Mouse (Mus musculus): ENCODE measurements around the gene Pld1. TPM values are rescaled to one million over a fixed set of nuclear protein-coding genes. Genes with fewer than 3 reads are reported as not detected.

The Pld1 gene
- polyA plus RNA-seq, 2 experiments, result 6.4 to 6.8 TPM

GRCm38 (mm10) chr3:27976931-27977544, 38.5 kb downstream of the Pld1 start:
- Histone ChIP-seq H3K4me2 (replicated peaks; ENCODE audit: low read depth, low read length, severe bottlenecking) (no peak overlapping the region), H3K9me3 (ENCODE audit: control insufficient read depth, low read length) (no peaks in the 10 kb centered on the region), H3K27me3 (ENCODE audit: control insufficient read depth, insufficient read depth, low read length) (no peaks in the 10 kb centered on the region), H3K36me3 (ENCODE audit: control insufficient read depth, insufficient read depth, low read length) (no peaks in the 10 kb centered on the region), H3K4me1 (ENCODE audit: control insufficient read depth, insufficient read depth, low read length) (no peaks in the 10 kb centered on the region), H3K27ac (replicated peaks; ENCODE audit: low read depth, low read length) (no peak overlapping the region), H3K9ac (ENCODE audit: low read depth, low read length, severe bottlenecking) (no peak overlapping the region), H3K4me3 (replicated peaks; ENCODE audit: low read length) (no peak overlapping the region)
- TF ChIP-seq POLR2A (IDR thresholded peaks at IDR 0.05; ENCODE audit: borderline replicate concordance, extremely low read depth, insufficient read depth, insufficient read length), result no peak
- no peak for DNase-seq (ENCODE audit: low spot score)
- ATAC-seq (ENCODE audit: low FRiP score, low read depth), result no peak
- 72% methylated on average over 10 of the region's 10 CpGs for WGBS

- H3K27ac ChIP-seq (replicated peaks; ENCODE audit: low read depth, low read length), result no peak overlapping the region
- H3K36me3 ChIP-seq (ENCODE audit: control insufficient read depth, insufficient read depth, low read length), result no peaks in the 10 kb centered on the region
- no peak overlapping the region for H3K4me3 ChIP-seq (replicated peaks; ENCODE audit: low read length)
- no peak for TF ChIP-seq POLR2A (IDR thresholded peaks at IDR 0.05; ENCODE audit: borderline replicate concordance, extremely low read depth, insufficient read depth, insufficient read length)
- WGBS, result 63% methylated on average over 9 of the region's 9 CpGs
- DNase-seq (ENCODE audit: low spot score) (no peak), ATAC-seq (ENCODE audit: low FRiP score, low read depth) (no peak)
- no peak overlapping the region for H3K9ac ChIP-seq (ENCODE audit: low read depth, low read length, severe bottlenecking)
- H3K9me3 ChIP-seq (ENCODE audit: control insufficient read depth, low read length), result no peaks in the 10 kb centered on the region
- no peak overlapping the region for H3K4me2 ChIP-seq (replicated peaks; ENCODE audit: low read depth, low read length, severe bottlenecking)
- H3K4me1 ChIP-seq (ENCODE audit: control insufficient read depth, insufficient read depth, low read length), result peaks cover 1% of the 10 kb centered on the region; the same call in 1 of the 2 replicates
- no peaks in the 10 kb centered on the region for H3K27me3 ChIP-seq (ENCODE audit: control insufficient read depth, insufficient read depth, low read length)
Measured at GRCm38 (mm10) chr3:27978030-27978723, 39.7 kb downstream of the Pld1 start.

GRCm38 (mm10) chr3:27981591-27981990, 43.1 kb downstream of the Pld1 start:
- ATAC-seq (ENCODE audit: low FRiP score, low read depth) (no peak), DNase-seq (ENCODE audit: low spot score) (no peak)
- no peak overlapping the region for H3K27ac ChIP-seq (replicated peaks; ENCODE audit: low read depth, low read length)
- H3K27me3 ChIP-seq (ENCODE audit: control insufficient read depth, insufficient read depth, low read length), result no peaks in the 10 kb centered on the region
- no peak overlapping the region for H3K4me3 ChIP-seq (replicated peaks; ENCODE audit: low read length)
- peaks cover 3% of the 10 kb centered on the region for H3K4me1 ChIP-seq (ENCODE audit: control insufficient read depth, insufficient read depth, low read length)
- no peaks in the 10 kb centered on the region for H3K36me3 ChIP-seq (ENCODE audit: control insufficient read depth, insufficient read depth, low read length)
- H3K9ac ChIP-seq (ENCODE audit: low read depth, low read length, severe bottlenecking), result no peak overlapping the region
- H3K9me3 ChIP-seq (ENCODE audit: control insufficient read depth, low read length), result no peaks in the 10 kb centered on the region
- 56% methylated on average over 4 of the region's 4 CpGs for WGBS
- H3K4me2 ChIP-seq (replicated peaks; ENCODE audit: low read depth, low read length, severe bottlenecking), result no peak overlapping the region
- no peak for TF ChIP-seq POLR2A (IDR thresholded peaks at IDR 0.05; ENCODE audit: borderline replicate concordance, extremely low read depth, insufficient read depth, insufficient read length)

DNA sequence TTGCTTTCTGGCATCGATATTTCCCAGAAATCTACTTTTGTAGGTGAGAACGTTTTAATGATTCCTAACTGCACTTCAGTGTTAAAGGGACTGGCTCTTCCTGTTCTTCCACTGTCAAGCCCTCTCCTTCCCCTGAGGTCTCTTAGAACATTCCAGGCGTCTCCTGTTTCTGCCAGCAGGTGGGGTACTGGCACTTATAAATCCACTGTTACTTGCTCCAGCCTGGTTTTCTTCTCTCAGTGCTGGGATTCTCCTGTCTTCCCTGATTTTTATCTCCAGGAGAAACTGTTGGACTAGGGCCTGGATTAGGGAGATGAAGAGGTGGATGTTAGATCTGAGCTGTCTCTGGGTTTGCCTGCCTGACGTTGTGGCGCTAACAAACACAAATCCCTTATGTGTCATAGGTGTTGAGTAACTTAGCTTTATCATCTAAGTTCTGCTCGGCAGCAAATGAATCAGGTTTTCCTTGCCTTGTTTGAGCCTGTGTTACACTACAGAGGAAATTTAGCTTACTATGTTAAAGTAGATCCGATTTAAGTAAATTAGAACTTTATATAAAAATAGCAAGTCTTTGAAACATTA, 44.0 kb downstream of the Pld1 start:
- WGBS, result 36% methylated on average over 7 of the region's 7 CpGs

GRCm38 (mm10) chr3:27983274-27983673, 44.8 kb downstream of the Pld1 start:
- H3K4me1 ChIP-seq (ENCODE audit: control insufficient read depth, insufficient read depth, low read length), result peaks cover 6% of the 10 kb centered on the region
- no peak overlapping the region for H3K9ac ChIP-seq (ENCODE audit: low read depth, low read length, severe bottlenecking)
- no peak overlapping the region for H3K4me3 ChIP-seq (replicated peaks; ENCODE audit: low read length)
- no peaks in the 10 kb centered on the region for H3K9me3 ChIP-seq (ENCODE audit: control insufficient read depth, low read length)
- WGBS, result 81% methylated on average over 2 of the region's 2 CpGs
- no peak overlapping the region for H3K4me2 ChIP-seq (replicated peaks; ENCODE audit: low read depth, low read length, severe bottlenecking)
- no peak for TF ChIP-seq POLR2A (IDR thresholded peaks at IDR 0.05; ENCODE audit: borderline replicate concordance, extremely low read depth, insufficient read depth, insufficient read length)
- ATAC-seq (ENCODE audit: low FRiP score, low read depth) (no peak), DNase-seq (ENCODE audit: low spot score) (no peak)
- no peaks in the 10 kb centered on the region for H3K27me3 ChIP-seq (ENCODE audit: control insufficient read depth, insufficient read depth, low read length)
- H3K27ac ChIP-seq (replicated peaks; ENCODE audit: low read depth, low read length), result no peak overlapping the region
- H3K36me3 ChIP-seq (ENCODE audit: control insufficient read depth, insufficient read depth, low read length), result no peaks in the 10 kb centered on the region

More for the DNA sequence above, 44.0 kb downstream of the Pld1 start:
- TF ChIP-seq POLR2A (IDR thresholded peaks at IDR 0.05; ENCODE audit: borderline replicate concordance, extremely low read depth, insufficient read depth, insufficient read length), result no peak
- Histone ChIP-seq H3K9ac (ENCODE audit: low read depth, low read length, severe bottlenecking) (no peak overlapping the region), H3K4me3 (replicated peaks; ENCODE audit: low read length) (no peak overlapping the region), H3K27ac (replicated peaks; ENCODE audit: low read depth, low read length) (no peak overlapping the region), H3K9me3 (ENCODE audit: control insufficient read depth, low read length) (no peaks in the 10 kb centered on the region), H3K27me3 (ENCODE audit: control insufficient read depth, insufficient read depth, low read length) (no peaks in the 10 kb centered on the region), H3K4me2 (replicated peaks; ENCODE audit: low read depth, low read length, severe bottlenecking) (no peak overlapping the region), H3K36me3 (ENCODE audit: control insufficient read depth, insufficient read depth, low read length) (no peaks in the 10 kb centered on the region), H3K4me1 (ENCODE audit: control insufficient read depth, insufficient read depth, low read length) (peaks cover 3% of the 10 kb centered on the region)
- ATAC-seq (ENCODE audit: low FRiP score, low read depth), result peak; percentile 60; the same call in 1 of the 2 replicates
- DNase-seq (ENCODE audit: low spot score), result peak; percentile 88
